ENCODE assay signal across 8 mouse cellular contexts in genomic region chr13:92610311-92611221, GRCm38 (mm10). TPM values are rescaled to one million over a fixed set of nuclear protein-coding genes. Genes with fewer than 3 reads are reported as not detected.
A peak's percentile ranks its signal among the peaks of the same experiment; 100 is the strongest.
DNase-seq lines count a peak whose midpoint lies in the region; ATAC-seq lines count a peak whose summit lies in the region.

TSS of gene Serinc5 (plus strand) at chr13:92611091.

- peak within 1 kb of the TSS; percentile 81 for H3K27ac ChIP-seq in hindbrain, embryonic 15.5 days (replicated peaks)

- peak; percentile 99 for ATAC-seq in hindbrain, embryonic 15.5 days (ENCODE audit: low FRiP score, low read depth)

- H3K4me1 ChIP-seq in hindbrain, embryonic 15.5 days (replicated peaks): peaks cover 26% of the 10 kb centered on the region

- peak within 1 kb of the TSS; percentile 74 for H3K9ac ChIP-seq in hindbrain, embryonic 15.5 days

- no peaks in the 10 kb centered on the region for H3K9me3 ChIP-seq in hindbrain, embryonic 15.5 days

- no peaks in the 10 kb centered on the region for H3K36me3 ChIP-seq in hindbrain, embryonic 15.5 days

- peak within 1 kb of the TSS; percentile 81 for H3K4me3 ChIP-seq in hindbrain, embryonic 15.5 days

- under 1% methylated on average over 55 of the region's 55 CpGs for WGBS in hindbrain, embryonic 15.5 days

- H3K4me2 ChIP-seq in hindbrain, embryonic 15.5 days: peak within 1 kb of the TSS; percentile 83

- H3K27me3 ChIP-seq in hindbrain, embryonic 15.5 days: no peaks in the 10 kb centered on the region

- peak; percentile 94 for DNase-seq in ZHBTc4 (ENCODE audit: low read depth, low spot score)
- DNase-seq in cerebellum, postnatal 4 days (ENCODE audit: low spot score in 2 of 2): peak; percentile 94 to 98
- DNase-seq in gastrocnemius, adult 18-20 months (ENCODE audit: low spot score): peak; percentile 96
- peak; percentile 90 for DNase-seq in left cerebral cortex, adult 11 months (ENCODE audit: low spot score)
- peak; percentile 96 for DNase-seq in lung, postnatal 36 days
- peak; percentile 98 for DNase-seq in retina, embryonic 14.5 days (ENCODE audit: low spot score)
- peak; percentile 99 to 100 for DNase-seq in thymus, postnatal 36 days

RNA-seq across cellular contexts. Expression of gene Serinc5, which starts in this region (rescaled TPM):
- 1 to 10 TPM; 2.1 to 2.9 TPM for total RNA-seq in gastrocnemius, adult 18-20 months (2021)
- polyA plus RNA-seq in hindbrain, embryonic 15.5 days (2015; fragmentation: Nextera tagmentation; extraction: Ambion mirVana): 17.2 and 17.5 TPM in 2 replicates

Comparison
In these comparisons a context has a peak if more than half of its experiments do, and no peak if none do; other contexts are left out.
1. Peak in every context shown above with its lines: DNase-seq, ATAC-seq, H3K4me3 ChIP-seq and H3K27ac ChIP-seq.